Mouse (Mus musculus) brain, embryonic 14.5 days (tissue): Measurements from ENCODE around the gene Ano7.

ENCODE experiments used
- CTCF ChIP-seq: fragments of 200-500 bp; IDR thresholded peaks from 2 replicates; pipeline ENCODE4 v1.5.1; 2012; ENCODE audit warnings: inconsistent platforms, mild to moderate bottlenecking, moderate library complexity, borderline replicate concordance; ENCODE audit not compliant: insufficient read depth, insufficient read length; ENCODE audit errors: extremely low read depth
- POLR2A ChIP-seq: fragments of 200-500 bp; IDR thresholded peaks from 2 replicates; pipeline ENCODE4 v1.6.1; 2012; ENCODE audit warnings: mild to moderate bottlenecking, inconsistent platforms, borderline replicate concordance; ENCODE audit not compliant: poor library complexity, insufficient read depth, insufficient read length, severe bottlenecking; ENCODE audit errors: extremely low read depth

DNA sequence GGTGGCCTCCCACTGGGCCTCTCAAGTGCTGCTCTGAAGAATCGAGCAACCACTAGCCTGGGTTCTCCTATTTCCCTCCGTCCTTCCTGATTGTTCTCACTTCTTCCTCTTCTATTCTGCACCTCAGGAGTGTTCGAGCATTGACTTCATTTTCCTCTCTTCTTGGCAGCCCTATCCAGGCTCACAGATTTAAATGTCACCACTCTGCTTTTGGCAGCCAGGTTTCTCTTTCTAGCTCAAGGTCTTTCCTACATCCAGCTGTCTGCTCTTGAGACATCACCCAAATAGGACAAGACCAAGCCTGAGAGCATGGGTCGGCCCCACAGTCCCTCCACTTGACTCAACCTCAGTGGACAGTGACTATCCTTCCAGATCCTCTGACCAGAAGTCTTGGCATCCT lies 11.1 kb upstream of the Ano7 start:
- TF ChIP-seq CTCF (no peak), POLR2A (no peak)
